Mouse (Mus musculus) spleen, adult 2 months (tissue): ENCODE measurements around the gene Kmt2a.

Source experiments
- CTCF ChIP-seq: fragments of 200-500 bp; IDR thresholded peaks from 2 replicates; pipeline ENCODE4 v1.5.1; 2011; ENCODE audit warnings: mild to moderate bottlenecking, inconsistent platforms; ENCODE audit not compliant: insufficient read depth, insufficient read length, insufficient replicate concordance; ENCODE audit errors: extremely low read depth
- POLR2A ChIP-seq: fragments of 200-500 bp; IDR thresholded peaks from 2 replicates; pipeline ENCODE4 v1.6.1; 2011; ENCODE audit warnings: low read depth, low read length, inconsistent platforms

- TF ChIP-seq POLR2A: no peak
- no peak for TF ChIP-seq CTCF
These were observed 75.6 kb downstream of the Kmt2a start for GRCm38 (mm10) chr9:44805536-44805935.
